Mouse (Mus musculus) bone marrow macrophage, adult 2 months (primary cell): ENCODE measurements around the gene Wdr17.

ENCODE experiments used
- CTCF ChIP-seq: IDR thresholded peaks from 2 replicates; pipeline ENCODE4 v1.5.1; 2012; ENCODE audit warnings: low read depth, mild to moderate bottlenecking, low read length, moderate library complexity
- POLR2A ChIP-seq: IDR thresholded peaks from 2 replicates; pipeline ENCODE4 v1.6.1; 2012; ENCODE audit warnings: mild to moderate bottlenecking, low read depth, low read length, borderline replicate concordance

DNA sequence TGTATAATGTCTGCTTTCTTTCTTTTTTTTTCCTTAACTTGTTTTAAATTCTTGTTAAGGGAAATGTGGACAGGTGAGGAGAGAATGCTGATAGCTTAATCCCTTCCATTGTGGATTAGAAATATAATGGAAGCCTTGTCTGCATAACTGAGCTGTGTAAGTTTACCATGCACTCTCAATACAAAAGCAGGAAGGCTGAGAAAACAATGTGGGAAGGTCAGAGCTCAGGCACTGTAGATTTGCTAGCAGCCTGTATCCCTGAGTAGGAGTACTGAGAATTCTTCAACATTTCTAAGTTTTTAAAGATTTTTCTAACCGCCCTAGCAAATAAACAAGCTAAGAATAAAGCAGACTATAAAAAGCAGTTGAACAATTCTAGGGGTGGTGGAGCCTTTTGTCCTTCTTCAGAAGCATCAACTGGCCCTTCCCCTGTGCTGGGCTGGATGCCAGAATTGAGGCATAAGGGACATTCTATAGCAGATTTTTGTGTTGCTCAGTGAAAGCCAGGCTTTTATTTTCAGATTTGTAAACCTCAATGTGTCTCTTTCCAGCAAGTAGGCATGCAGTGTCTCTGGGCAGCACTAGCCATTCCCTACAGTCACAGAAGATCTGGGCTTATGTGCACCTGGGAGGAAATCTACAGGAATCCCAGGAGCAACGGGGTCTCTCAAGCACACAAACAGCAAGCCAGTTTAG is 35.3 kb upstream of the Wdr17 start:
- no peak for TF ChIP-seq CTCF
- no peak for TF ChIP-seq POLR2A
